Mouse (Mus musculus) spleen, adult 18-20 months (tissue): ENCODE results near the gene Mapkapk3.
"Not testable (repeated sequence)": the region's sequence is repeated elsewhere in the genome, so short reads cannot be mapped to it uniquely, and the experiment has no call there.

ENCODE experiments used
- DNase-seq, 2 experiments: peaks; one replicate each; pipeline ENCODE4 v3.0.0; 2022; ENCODE audit warnings: mixed read lengths in 2 of 2

The Mapkapk3 gene

GRCm38 (mm10) chr9:107307099-107307872 lies 17.6 kb upstream of the Mapkapk3 start:
- no peak for DNase-seq

- not testable (repeated sequence) for DNase-seq
Observed at GRCm38 (mm10) chr9:107306673-107307072, 17.0 kb upstream of the Mapkapk3 start.

GRCm38 (mm10) chr9:107305601-107306542 lies 16.2 kb upstream of the Mapkapk3 start:
- DNase-seq = no peak

- DNase-seq = no peak
Observed at GRCm38 (mm10) chr9:107305012-107305411, 15.3 kb upstream of the Mapkapk3 start.

- DNase-seq = no peak
Observed at GRCm38 (mm10) chr9:107304383-107304782, 14.7 kb upstream of the Mapkapk3 start.

GRCm38 (mm10) chr9:107303900-107304299 lies 14.2 kb upstream of the Mapkapk3 start:
- no peak for DNase-seq

GRCm38 (mm10) chr9:107303121-107303820 lies 13.6 kb upstream of the Mapkapk3 start:
- DNase-seq = no peak

GRCm38 (mm10) chr9:107302592-107302991 lies 12.9 kb upstream of the Mapkapk3 start:
- DNase-seq = no peak

- DNase-seq = no peak
Observed at GRCm38 (mm10) chr9:107301554-107302331, 12.1 kb upstream of the Mapkapk3 start.

- DNase-seq = no peak
Observed at GRCm38 (mm10) chr9:107300224-107300973, 10.7 kb upstream of the Mapkapk3 start.

- no peak for DNase-seq
Observed at GRCm38 (mm10) chr9:107299783-107300182, 10.1 kb upstream of the Mapkapk3 start.

GRCm38 (mm10) chr9:107298876-107299275 lies 9.2 kb upstream of the Mapkapk3 start:
- no peak for DNase-seq

GRCm38 (mm10) chr9:107298059-107298780 lies 8.5 kb upstream of the Mapkapk3 start:
- DNase-seq = no peak

- DNase-seq = no peak
Observed at GRCm38 (mm10) chr9:107297658-107298057, 8.0 kb upstream of the Mapkapk3 start.

GRCm38 (mm10) chr9:107297059-107297458 lies 7.4 kb upstream of the Mapkapk3 start:
- no peak for DNase-seq

- peak; percentile 80 to 89 for DNase-seq
Observed at GRCm38 (mm10) chr9:107296501-107296965, 6.9 kb upstream of the Mapkapk3 start.

- no peak for DNase-seq
Observed at GRCm38 (mm10) chr9:107296041-107296440, 6.4 kb upstream of the Mapkapk3 start.

- DNase-seq = no peak
Observed at GRCm38 (mm10) chr9:107296016-107296040, 6.2 kb upstream of the Mapkapk3 start, which contains the start of gene Cish. Gene Cish (plus strand): TSS chr9:107296026.

- no peak for DNase-seq
Observed at GRCm38 (mm10) chr9:107295616-107296015, 5.9 kb upstream of the Mapkapk3 start.

- DNase-seq = peak; percentile 59 to 87
Observed at GRCm38 (mm10) chr9:107294249-107294648, 4.6 kb upstream of the Mapkapk3 start.

GRCm38 (mm10) chr9:107290897-107291296 lies 1.2 kb upstream of the Mapkapk3 start:
- DNase-seq = peak; percentile 64 to 84
